Mouse (Mus musculus) G1E (cell line): ENCODE measurements at regions not wholly inside any gene's neighbourhood (a gene's known extent, or its start where the extent isn't known, plus 50 kb on each side); places are given as distances from the start of the nearest gene placed in this dataset.

ENCODE experiments used
- CTCF ChIP-seq: IDR thresholded peaks from 2 replicates; pipeline ENCODE4 v1.5.1; 2012; ENCODE audit warnings: low read depth, low read length, inconsistent platforms, mixed read lengths
- GATA1 ChIP-seq: IDR thresholded peaks from 2 replicates; pipeline ENCODE4 v1.6.1; 2012; ENCODE audit warnings: borderline replicate concordance, low read length, inconsistent platforms, mixed read lengths

GRCm38 (mm10) chr9:14179777-14180176 lies 95.1 kb upstream of the Sesn3 start:
- TF ChIP-seq GATA1 (no peak), CTCF (no peak)
